Mouse (Mus musculus): ENCODE results near the gene Dntt.

The Dntt gene

DNA sequence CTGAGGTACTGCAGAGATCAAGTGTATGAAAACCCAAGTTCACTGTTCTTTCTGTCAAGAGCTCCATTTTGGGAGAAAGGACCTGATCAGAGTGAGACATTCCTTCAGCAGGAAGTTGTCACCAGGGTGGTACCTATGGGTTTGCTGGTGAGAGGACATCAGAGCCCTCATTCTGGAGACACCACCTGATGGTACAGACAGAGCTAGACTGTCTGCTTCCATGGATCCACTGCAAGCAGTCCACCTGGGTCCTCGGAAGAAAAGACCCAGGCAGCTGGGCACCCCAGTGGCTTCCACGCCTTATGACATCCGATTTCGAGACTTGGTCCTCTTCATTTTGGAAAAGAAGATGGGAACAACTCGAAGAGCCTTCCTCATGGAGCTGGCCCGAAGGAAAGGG lies at the start of gene Dntt:
Gene Dntt, plus strand, starts transcription at position 57 of the 400 bp plus-strand sequence.
- DNase-seq: no peak

DNA sequence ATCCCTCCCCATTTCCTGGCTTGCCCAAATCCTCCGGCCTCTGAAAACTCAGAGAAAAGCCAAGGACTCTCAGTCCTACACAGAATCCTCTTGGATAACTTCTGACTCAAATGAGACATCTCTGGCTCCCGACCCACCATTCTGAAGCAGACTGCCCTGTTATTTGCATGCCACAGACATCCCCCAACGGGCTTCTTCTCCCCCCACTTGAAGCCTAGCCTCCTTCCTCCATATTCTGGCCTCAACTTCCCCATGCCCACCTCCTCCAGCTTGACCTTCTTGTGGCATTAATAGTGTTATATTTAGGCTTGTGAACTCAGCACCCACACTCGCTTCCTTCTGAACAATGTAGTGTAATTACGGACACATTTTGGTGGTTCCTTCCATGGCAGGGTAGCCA lies 48.4 kb upstream of the Dntt start:
- DNase-seq: no peak

DNA sequence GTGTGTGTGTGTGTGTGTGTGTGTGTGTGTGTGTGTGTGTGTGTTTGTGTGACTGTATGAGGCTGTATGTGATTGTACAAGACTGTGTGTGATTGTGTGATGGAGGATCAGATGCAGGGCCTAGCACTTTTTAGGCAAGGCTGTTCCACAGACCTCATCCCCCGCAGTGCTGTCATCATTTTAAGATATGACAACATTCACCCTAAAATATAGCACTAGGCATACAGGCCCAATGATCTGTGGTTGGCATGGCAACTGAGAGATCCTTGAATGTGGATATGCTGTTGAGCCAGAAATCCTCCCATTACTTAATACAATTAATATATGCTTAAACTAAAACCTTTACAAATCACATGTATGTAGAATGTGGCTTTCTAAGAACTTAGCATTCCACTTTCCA lies 44.5 kb upstream of the Dntt start:
- DNase-seq: no peak

DNA sequence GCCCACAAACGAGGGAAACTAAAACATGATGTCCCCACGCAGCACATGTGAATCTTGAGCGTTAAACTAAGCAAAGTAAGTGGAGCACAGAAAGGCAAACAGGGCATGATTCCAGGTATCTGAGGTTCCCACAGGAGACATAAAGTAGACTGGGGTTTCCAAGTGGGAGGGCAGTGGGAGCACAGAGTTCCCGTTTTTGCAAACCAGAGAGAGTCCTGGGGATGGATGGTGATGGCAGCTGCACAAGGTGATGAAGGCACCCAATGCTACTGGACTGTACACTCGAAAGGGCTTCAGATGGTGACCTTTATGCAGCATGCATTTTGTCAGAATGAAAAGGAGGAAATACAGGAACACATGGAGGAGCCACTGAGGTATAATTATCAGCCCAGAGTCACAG lies 40.2 kb upstream of the Dntt start:
- no peak for DNase-seq

DNA sequence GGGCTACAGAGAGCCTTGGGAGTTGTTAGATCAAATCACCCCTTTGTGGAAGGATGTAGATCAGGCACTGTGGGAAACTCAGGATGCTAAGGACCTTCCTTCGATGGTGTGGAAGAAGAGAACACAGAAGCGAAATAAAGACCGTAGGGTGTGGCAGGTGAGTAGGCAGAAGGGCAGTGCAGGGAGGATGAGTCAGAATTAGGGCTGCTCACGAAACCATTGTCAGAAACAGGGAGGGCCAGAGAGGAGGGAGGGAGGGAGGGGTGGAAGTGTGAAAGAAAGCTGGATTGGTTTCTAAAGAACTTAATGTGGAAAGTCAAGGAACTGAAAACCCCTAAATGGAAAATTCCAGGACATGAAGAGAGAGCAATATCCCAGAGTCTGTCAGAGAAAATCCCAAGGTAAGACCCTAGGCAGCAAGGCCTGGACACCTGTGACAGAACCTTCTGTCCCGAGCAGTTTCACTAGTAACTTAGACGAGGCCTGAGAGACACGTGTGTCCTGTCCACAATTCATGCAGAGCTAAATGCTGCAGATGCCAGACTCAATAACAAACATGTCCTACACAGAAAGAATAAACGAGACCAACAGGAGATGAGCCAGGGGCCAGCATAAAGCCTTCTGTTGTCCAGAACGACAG lies 39.0 kb upstream of the Dntt start:
- no peak for DNase-seq

DNA sequence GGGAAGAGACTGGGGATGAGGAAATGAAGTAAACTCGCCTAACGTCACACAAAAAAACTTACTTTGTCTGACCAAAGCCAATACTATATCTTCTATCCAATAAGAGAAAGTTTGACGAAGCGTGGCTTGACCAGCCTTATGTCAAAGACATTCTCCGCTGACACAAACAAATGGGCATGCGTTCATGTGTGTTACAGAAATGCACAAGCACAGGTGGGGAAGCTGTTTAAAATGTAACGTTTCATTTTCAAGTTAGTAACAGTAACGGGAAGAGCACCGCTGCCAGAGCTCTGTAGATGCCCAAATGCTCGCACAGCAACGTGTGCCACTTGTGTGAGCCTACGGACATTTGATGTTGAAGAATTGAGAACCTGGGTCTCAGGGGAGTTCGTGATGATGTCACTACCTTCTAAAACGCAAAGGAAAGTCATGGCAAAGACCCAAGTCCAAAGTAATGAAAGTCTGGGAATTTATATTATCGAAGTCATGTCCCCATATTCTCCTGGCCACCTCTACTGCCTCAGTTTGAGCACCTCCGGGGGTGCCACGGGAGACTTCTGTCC lies 38.2 kb upstream of the Dntt start:
- no peak for DNase-seq

DNA sequence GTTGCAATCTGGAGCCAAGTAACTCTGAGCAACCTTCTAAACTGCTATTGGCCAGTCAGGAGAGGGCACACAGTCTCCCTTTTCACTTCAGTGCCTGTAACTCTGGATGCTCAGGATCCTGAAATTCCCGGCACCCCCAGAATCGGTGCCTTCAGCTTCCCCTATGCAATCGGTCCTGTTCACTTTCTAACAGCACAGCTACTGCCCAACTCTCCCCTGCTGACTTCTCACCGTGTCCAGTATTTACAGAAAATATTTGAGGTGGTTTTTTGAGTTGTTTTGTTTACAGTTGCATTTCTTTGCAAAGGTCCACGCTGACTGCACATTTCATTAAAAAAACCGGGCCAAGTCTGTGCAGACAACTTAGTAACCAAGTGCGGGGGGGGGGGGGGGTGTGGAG lies 37.4 kb upstream of the Dntt start:
- DNase-seq: no peak

DNA sequence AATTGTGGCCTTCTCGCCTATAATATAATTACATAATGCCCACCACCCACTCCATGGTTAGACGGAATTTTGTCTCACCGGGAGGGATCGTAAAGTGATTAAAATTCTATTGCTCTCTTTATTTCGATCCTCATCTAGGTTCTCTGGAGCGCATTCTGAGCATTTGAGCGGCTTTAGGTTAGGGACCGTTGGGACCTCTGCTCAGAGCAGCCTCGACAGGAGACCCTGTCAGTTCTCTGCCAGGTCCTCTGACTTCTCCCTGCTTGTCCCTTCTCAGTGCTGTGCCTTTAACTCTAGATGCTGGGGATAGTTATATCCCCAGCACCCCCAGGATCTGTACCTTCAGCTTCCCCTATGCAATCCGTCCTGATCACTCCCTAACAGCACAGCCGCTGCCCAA lies 37.0 kb upstream of the Dntt start:
- no peak for DNase-seq

DNA sequence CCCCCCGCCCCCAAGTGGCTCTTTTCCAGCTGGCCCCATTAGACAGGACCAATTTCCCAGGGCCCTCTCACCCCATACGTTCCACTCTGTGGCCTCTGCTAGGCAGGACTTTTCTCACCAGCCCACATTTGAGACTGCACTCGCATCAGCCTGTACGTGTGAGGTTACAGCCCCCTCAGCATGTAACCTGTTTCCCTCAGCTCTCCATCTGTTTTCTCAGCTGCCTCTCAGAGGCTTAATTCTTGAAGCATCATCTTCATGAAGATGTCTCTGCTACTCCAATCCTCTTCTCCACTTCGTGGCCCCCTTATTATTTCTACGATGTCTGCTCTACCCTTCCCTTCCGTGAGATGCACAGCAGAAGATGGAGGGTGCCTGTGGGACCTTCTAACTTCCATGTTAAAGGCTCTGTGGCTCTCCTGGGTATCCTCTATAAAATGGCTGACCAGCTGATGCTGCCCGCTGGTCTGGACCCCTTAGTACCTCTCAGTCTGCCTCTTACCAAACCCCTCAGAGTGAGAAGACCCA lies 36.5 kb upstream of the Dntt start:
- no peak for DNase-seq

DNA sequence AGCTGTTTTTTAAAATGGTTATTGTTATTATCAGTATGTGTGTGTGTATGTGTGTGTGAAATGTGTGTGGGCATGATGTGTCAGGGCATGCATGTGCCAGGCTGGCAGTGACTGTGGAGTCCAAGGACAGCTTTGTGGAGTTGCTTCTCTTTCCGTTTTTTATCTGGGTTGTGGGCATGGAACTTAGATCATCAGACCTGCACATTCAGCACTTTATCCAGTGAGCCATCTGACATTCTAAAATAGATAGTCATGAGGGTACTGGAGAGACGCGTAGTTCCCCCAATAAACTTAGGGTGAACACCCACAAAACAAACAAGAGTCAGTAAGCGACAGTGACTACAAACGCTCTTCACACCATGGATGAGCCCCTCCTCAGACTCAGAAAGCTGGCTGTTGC lies 35.7 kb upstream of the Dntt start:
- DNase-seq: no peak

DNA sequence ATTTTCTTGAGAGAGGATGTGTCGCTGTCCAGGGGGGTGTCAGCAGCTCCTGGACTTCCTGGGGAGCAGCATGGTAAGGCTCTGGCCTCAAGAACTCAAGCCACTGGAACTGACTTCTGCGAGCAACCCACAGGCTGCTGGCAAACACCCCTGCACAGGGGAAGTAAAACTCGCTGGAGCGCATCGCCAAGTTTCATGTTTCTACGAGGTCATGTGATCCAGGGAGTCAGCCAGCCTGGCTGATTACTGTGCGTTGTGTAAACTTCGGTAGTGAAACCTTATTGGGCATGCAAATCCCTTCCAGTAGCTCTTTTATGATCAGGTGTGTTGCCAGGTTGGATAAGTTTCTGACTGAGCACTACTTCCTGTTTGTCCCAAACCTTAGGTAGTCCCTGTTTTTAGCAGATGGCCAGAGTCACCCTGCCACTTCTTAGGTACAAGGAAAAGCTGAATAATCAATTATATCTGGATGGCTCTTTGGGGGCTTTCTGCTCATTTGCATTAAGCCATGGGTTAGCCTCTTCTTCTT lies 35.0 kb upstream of the Dntt start, which contains the start of gene Blnk:
Gene Blnk, minus strand, starts transcription at position 479 of the 529 bp plus-strand sequence.
- peak; percentile 83 to 93 for DNase-seq

DNA sequence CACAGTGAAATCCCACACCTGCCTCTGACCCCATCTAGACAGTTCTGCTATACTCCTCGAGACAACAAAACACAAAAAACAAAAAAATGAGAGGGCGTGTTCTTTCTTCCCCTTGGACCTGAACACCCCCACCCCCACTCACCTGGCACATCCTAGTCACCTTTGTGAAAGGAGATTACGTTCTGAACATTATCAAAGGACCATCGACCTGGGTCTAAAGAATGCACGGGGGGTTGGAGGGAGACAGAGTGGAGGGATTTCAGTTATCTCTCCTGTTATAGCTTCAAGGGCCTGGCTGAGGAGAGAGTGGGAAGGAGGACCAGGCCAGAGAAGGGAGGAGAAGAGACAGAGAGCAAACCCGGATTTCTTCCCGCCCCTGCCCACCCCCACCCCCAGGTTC lies 34.2 kb upstream of the Dntt start:
- DNase-seq: no peak

DNA sequence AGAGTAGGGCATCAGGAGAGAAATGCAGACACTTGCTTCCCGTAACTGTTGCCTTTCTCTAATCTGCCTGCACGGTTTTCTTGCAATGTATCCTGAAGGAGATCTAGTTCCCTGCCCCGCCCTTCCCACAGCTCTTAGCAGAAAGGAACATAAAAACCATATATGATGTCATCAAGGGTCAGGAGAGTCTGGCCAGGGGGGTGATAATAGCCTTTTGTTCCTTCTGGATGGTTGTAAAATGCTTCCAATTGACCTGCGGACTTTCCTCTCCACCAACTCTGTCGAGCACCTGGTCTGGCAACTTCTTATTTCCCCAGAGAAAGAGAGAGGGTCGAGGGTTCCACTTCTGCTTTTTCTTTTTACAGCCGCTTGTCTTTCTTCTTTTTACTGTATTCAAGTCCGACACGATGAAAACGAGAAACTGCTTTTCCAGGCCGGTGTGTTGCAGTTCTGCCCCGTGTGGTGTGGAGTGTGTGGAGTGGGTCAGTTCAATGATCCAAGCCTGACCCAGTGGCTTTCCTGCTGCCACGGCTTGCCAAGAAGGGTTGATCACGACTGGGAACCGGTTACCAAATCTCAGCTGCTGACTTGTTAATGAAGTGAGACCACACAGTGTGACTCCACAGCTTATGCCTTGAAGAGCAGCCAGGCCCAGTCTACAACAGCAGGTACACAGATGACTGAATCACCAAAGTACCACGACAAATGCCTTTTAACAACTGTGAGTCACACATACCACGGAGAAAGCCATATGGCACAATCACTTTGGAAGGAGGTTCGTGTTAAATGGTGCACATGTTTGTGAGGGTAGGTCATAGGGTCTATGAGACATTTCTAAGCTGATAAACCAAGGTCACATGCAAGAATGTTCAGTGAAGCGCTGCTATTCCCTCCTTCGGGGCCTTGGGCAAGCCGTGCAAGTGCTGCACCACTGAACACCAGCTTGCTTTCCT lies 33.4 kb upstream of the Dntt start:
- DNase-seq: peak; percentile 20 to 72

DNA sequence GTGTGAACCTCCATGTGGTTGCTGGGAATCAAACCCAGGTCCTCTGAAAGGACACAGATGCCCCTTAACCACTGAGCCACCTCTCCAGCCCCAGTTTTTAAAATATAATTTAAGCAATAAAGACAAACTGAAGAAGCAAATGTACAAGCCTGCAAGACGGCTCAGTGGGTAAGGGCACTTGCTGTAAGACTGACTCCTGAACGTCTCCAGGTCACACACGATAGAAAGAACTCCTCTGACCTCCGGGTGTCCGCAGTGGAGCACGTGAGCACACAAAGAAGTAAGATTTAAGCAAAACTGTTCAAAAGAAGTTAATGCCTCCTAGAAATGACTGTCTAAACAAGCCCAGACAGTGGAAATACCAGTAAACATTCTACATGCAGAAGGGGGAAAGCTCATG lies 32.4 kb upstream of the Dntt start:
- DNase-seq: no peak

DNA sequence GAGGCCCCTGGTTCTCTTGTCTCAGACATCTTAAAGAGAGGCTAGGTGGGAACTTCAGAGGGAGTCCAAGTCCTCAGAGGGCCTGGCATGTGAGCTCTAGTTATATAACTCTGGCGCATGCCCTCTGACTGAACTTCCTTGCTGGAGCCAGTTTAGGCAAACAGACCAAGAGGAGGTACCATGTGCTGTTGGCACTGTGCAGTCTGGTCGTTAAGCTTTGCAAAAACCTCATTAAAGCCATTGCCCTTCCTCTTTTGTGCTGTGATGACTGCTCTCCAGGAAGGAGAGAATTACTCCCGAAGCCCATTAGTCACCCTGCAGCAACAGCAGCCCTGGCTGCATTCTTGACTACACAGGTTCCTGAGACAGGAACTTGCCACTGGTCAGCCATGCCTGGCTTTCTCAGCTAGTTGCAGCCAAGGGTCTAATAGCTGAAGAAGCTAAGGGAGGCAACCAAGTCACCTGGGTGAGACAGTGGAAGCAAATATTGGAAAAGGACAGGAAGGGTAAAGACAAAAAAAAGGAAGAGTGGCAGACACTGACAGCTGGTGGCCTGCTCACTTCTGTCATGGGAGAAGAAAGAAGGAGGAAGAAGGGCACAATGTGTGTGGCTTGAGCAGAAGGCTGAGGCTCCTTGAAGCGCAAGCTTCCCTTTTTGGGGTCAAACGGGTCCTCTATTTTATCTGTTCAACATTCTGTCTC lies 30.5 kb upstream of the Dntt start:
- peak; percentile 50 to 84 for DNase-seq

DNA sequence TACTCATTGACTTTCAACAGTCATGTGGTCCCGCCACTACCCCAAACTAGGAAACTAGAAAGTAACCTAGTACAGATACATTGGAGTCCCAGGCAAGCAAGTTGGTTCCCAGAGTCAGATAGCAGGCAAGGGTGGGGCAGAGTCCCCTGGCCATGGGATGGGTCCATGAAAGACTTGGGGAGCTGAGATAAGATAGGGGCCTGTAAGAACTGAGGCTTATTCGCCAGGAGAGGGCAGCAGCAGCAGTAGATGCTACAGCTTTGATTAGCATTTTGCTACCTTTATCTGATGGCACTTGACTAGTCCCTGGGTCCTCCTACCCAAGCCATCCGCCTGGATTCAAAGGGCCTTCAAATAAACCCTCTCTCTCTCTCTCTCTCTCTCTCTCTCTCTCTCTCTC lies 29.5 kb upstream of the Dntt start:
- no peak for DNase-seq

DNA sequence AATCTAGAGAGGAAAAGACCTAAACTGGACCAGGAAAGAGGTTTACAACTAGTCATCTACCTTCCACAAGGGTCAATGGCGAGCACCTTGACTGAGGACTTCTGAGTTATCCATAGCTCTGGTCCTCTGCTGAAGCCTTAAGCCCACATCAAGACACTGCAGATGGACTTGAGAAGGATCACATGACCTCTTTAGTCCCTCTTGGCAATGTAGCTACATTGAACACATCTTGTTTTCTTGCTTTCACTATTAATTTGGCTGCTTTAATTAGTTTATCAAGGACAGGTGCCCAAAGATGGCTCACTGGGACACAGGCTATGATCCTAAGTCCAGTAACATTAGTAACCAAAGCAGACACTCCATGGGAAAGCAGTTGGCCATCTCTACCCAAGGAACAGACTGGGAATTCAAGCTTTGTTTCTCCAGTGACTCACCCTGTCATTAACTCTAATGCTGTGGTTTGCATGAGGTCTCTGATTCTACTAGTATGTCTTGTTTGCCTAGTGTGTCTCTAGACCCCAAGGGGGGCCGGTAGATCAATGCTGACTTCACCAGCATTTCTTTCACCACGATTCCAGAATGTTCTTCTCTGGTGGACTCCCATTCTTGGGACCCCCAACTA lies 25.3 kb upstream of the Dntt start:
- no peak for DNase-seq

DNA sequence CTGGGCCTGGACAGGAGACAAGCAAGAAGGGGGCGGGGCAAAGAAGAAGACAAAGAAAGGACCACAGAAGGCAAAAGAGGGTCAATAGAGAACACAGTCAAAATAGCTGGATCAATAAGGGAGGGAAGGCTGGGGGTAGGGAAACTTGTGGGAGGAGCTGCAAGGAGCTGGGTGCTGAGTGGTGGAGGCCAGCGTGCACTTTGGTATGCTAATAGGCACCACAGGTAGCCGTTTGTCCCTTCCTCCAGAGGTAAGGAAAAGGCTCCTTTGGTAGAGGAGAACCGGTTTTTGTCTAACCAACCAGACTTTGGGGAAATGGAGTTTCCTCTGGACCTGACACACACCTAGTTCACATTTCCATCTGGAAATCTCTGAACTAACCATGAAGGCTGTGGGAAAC lies 22.5 kb upstream of the Dntt start:
- DNase-seq: no peak

DNA sequence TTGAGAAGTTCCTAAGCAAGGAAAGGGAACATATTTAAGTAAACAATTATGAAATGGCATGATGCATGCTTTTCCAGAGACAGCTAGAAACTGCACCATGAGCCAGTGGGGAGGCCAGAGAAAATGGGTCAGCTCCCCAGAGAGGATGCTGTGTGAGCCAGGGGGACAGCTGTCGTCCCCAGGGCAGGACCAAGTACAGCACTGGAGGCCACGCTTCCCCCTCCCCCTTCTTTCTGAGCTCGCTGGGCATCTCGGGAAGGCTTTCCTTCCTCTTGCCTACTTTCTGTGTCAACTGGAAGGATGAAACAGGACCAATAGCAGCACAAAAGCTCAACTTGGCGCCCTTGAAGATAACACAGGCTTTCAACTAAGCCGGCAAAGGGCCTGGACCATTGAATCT lies 21.7 kb upstream of the Dntt start:
- DNase-seq: no peak

DNA sequence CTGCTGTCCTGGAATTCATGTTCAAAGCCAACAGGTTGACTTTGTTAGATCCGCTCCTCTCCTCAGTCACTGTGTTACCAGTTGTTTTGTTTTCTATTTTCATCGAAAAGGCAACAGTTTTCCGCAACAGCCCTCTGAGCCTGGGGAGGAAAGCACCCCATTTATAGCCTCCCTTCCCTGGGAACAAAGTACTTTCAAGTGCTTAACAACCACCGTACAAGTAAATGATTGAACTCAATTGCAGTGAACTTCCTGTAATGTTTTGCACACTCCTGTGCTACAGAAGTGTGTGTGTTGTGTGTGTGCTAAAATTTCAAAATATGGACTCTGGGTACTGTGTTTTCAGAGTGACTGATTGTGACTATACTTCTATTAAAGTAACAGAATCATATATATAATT lies 21.3 kb upstream of the Dntt start:
- no peak for DNase-seq

DNA sequence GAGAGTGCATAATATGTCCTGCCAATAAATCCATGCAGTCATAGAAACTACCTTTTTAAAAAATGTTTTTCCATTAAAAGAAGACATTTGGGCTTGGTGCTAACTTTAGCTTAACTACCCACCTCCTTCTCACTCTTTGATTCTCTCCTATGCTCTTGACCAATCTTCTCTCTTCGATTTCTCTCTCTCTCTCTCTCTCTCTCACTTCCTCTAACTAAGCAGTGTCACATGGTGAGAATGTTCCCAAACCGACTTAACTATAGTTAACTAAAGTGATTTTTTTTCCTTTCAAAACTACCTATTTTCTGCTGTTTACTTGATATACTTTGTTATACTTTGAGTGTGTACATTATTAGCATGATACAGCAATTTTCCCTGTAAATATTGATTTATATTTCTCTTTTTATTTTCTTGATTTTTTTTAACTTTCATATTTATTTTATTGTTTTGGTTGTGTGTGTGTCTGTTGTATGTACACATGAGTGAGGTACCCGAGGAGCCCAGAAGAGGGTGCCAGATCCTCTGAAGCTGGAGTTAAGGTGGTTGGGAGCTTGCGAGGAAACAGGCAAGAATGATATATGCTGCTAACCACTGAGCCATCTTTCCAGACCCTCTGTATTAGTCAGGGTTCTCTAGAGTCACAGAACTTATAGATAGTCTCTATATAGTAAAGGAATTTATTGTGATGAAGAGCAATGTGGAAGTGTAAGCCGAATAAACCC lies 20.2 kb upstream of the Dntt start:
- no peak for DNase-seq

DNA sequence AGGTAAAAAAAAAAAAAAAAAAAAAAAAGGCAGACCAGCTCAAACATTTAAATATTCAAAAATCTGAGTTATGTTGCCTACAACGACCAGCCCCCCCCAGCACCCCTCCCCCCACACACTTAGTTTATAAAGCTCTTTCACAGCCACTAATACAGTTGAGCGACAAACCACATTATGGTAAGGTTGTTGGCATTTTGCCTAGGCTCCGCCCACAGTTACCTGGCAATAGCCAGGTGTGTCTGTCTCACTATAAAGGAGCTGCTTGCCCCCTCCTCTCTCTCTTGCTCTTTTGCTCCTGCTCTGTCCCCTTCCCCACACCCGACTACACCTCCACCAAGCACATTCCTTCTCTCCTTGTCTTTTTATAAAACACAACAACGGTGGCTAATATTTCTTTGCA lies 17.4 kb upstream of the Dntt start:
- peak in 1 of 2 experiments; percentile 42 for DNase-seq

All from kidney, postnatal 25 days (tissue).